Mouse (Mus musculus): Measurements from ENCODE around the gene Mpo. TPM values are rescaled to one million over a fixed set of nuclear protein-coding genes. Genes with fewer than 3 reads are reported as not detected.

Gene Mpo
- 0.14 TPM in 1 of 2 replicates, not detected in the other for polyA plus RNA-seq (2012; rRNA removed)

- DNase-seq (ENCODE audit: low read depth) = no peak
These were observed at the start of gene Mpo for GRCm38 (mm10) chr11:87793460-87793859. Gene Mpo (plus strand): TSS chr11:87793581.

GRCm38 (mm10) chr11:87743691-87744090, 49.7 kb upstream of the Mpo start:
- DNase-seq (ENCODE audit: low read depth) = no peak

GRCm38 (mm10) chr11:87744964-87745363, 48.4 kb upstream of the Mpo start:
- DNase-seq (ENCODE audit: low read depth) = no peak

- DNase-seq (ENCODE audit: low read depth) = no peak
These were observed 47.5 kb upstream of the Mpo start for GRCm38 (mm10) chr11:87745632-87746555.

- no peak for DNase-seq (ENCODE audit: low read depth)
These were observed 46.1 kb upstream of the Mpo start for GRCm38 (mm10) chr11:87747312-87747711.

GRCm38 (mm10) chr11:87747716-87748115, 45.7 kb upstream of the Mpo start:
- DNase-seq (ENCODE audit: low read depth) = no peak

- no peak for DNase-seq (ENCODE audit: low read depth)
These were observed 45.0 kb upstream of the Mpo start for GRCm38 (mm10) chr11:87748132-87749119.

- DNase-seq (ENCODE audit: low read depth) = no peak
These were observed 44.0 kb upstream of the Mpo start for GRCm38 (mm10) chr11:87749192-87750042.

GRCm38 (mm10) chr11:87750043-87750421, 43.3 kb upstream of the Mpo start:
- DNase-seq (ENCODE audit: low read depth) = no peak

- DNase-seq (ENCODE audit: low read depth) = no peak
These were observed 42.9 kb upstream of the Mpo start for GRCm38 (mm10) chr11:87750521-87750920.

- DNase-seq (ENCODE audit: low read depth) = no peak
These were observed 42.4 kb upstream of the Mpo start for GRCm38 (mm10) chr11:87751031-87751430.

GRCm38 (mm10) chr11:87751491-87751966, 41.9 kb upstream of the Mpo start:
- no peak for DNase-seq (ENCODE audit: low read depth)

GRCm38 (mm10) chr11:87752307-87752706, 41.1 kb upstream of the Mpo start:
- no peak for DNase-seq (ENCODE audit: low read depth)

GRCm38 (mm10) chr11:87753255-87753654, 40.1 kb upstream of the Mpo start:
- no peak for DNase-seq (ENCODE audit: low read depth)

- no peak for DNase-seq (ENCODE audit: low read depth)
These were observed 39.4 kb upstream of the Mpo start for GRCm38 (mm10) chr11:87753891-87754501.

GRCm38 (mm10) chr11:87754603-87755002, 38.8 kb upstream of the Mpo start:
- no peak for DNase-seq (ENCODE audit: low read depth)

GRCm38 (mm10) chr11:87755360-87756017, 37.9 kb upstream of the Mpo start:
- no peak for DNase-seq (ENCODE audit: low read depth)

GRCm38 (mm10) chr11:87756251-87756820, 37.0 kb upstream of the Mpo start:
- no peak for DNase-seq (ENCODE audit: low read depth)

- DNase-seq (ENCODE audit: low read depth) = no peak
These were observed 36.1 kb upstream of the Mpo start for GRCm38 (mm10) chr11:87757001-87757954.

Data from gonadal fat pad, adult 2 months (tissue).